Mouse (Mus musculus): ENCODE data around the gene Rab42. TPM values are rescaled to one million over a fixed set of nuclear protein-coding genes. Genes with fewer than 3 reads are reported as not detected.

Gene Rab42
- polyA plus RNA-seq (2014; fragmentation: Illumina TruSeq; extraction: RNeasy Lipid Tissue Mini Kit (QIAGEN cat#74804); ENCODE audit: low read depth, low replicate concordance): 2.6 TPM

GRCm38 (mm10) chr4:132302939-132303479 is at the start of gene Rab42:
Rab42 (minus strand) TSS chr4:132303385.

GRCm38 (mm10) chr4:132329115-132329834 is 26.1 kb upstream of the Rab42 start, which contains the start of gene Trnau1ap:
Trnau1ap (minus strand) TSS chr4:132329538.

GRCm38 (mm10) chr4:132274156-132274862 is 28.9 kb downstream of the Rab42 start, which contains the start of gene Taf12:
Taf12 (plus strand) TSS chr4:132274375.

GRCm38 (mm10) chr4:132261514-132262357 is 41.4 kb downstream of the Rab42 start, which contains the start of gene Gmeb1:
Gmeb1 (minus strand) TSS chr4:132261602.

Other genes starting within 250 kb of the Rab42 start
- gene Gm10300, start 228.7 kb downstream of the Rab42 start, polyA plus RNA-seq (2014; fragmentation: Illumina TruSeq; extraction: RNeasy Lipid Tissue Mini Kit (QIAGEN cat#74804); ENCODE audit: low read depth, low replicate concordance): not detected
- gene Epb41, start 228.1 kb downstream of the Rab42 start, polyA plus RNA-seq (2014; fragmentation: Illumina TruSeq; extraction: RNeasy Lipid Tissue Mini Kit (QIAGEN cat#74804); ENCODE audit: low read depth, low replicate concordance): 80.6 TPM
- 0.45 TPM for gene Oprd1, start 158.9 kb downstream of the Rab42 start, polyA plus RNA-seq (2014; fragmentation: Illumina TruSeq; extraction: RNeasy Lipid Tissue Mini Kit (QIAGEN cat#74804); ENCODE audit: low read depth, low replicate concordance)
- gene Ythdf2, start 91.1 kb downstream of the Rab42 start, polyA plus RNA-seq (2014; fragmentation: Illumina TruSeq; extraction: RNeasy Lipid Tissue Mini Kit (QIAGEN cat#74804); ENCODE audit: low read depth, low replicate concordance): 15.2 TPM
- 7.6 TPM for gene Gmeb1, start 41.8 kb downstream of the Rab42 start, polyA plus RNA-seq (2014; fragmentation: Illumina TruSeq; extraction: RNeasy Lipid Tissue Mini Kit (QIAGEN cat#74804); ENCODE audit: low read depth, low replicate concordance)
- gene Taf12, start 29.0 kb downstream of the Rab42 start, polyA plus RNA-seq (2014; fragmentation: Illumina TruSeq; extraction: RNeasy Lipid Tissue Mini Kit (QIAGEN cat#74804); ENCODE audit: low read depth, low replicate concordance): 31.2 TPM
- gene Trnau1ap, start 26.2 kb upstream of the Rab42 start, polyA plus RNA-seq (2014; fragmentation: Illumina TruSeq; extraction: RNeasy Lipid Tissue Mini Kit (QIAGEN cat#74804); ENCODE audit: low read depth, low replicate concordance): 38.0 TPM
- 7.1 TPM for gene Rcc1, start 50.2 kb upstream of the Rab42 start, polyA plus RNA-seq (2014; fragmentation: Illumina TruSeq; extraction: RNeasy Lipid Tissue Mini Kit (QIAGEN cat#74804); ENCODE audit: low read depth, low replicate concordance)
- gene Phactr4, start 119.1 kb upstream of the Rab42 start, polyA plus RNA-seq (2014; fragmentation: Illumina TruSeq; extraction: RNeasy Lipid Tissue Mini Kit (QIAGEN cat#74804); ENCODE audit: low read depth, low replicate concordance): 15.9 TPM
- 1.9 TPM for gene Med18, start 160.5 kb upstream of the Rab42 start, polyA plus RNA-seq (2014; fragmentation: Illumina TruSeq; extraction: RNeasy Lipid Tissue Mini Kit (QIAGEN cat#74804); ENCODE audit: low read depth, low replicate concordance)
- 2.8 TPM for gene Sesn2, start 207.1 kb upstream of the Rab42 start, polyA plus RNA-seq (2014; fragmentation: Illumina TruSeq; extraction: RNeasy Lipid Tissue Mini Kit (QIAGEN cat#74804); ENCODE audit: low read depth, low replicate concordance)
- gene Atpif1, start 230.3 kb upstream of the Rab42 start, polyA plus RNA-seq (2014; fragmentation: Illumina TruSeq; extraction: RNeasy Lipid Tissue Mini Kit (QIAGEN cat#74804); ENCODE audit: low read depth, low replicate concordance): 392 TPM
- 97.1 TPM for gene Dnajc8, start 232.2 kb upstream of the Rab42 start, polyA plus RNA-seq (2014; fragmentation: Illumina TruSeq; extraction: RNeasy Lipid Tissue Mini Kit (QIAGEN cat#74804); ENCODE audit: low read depth, low replicate concordance)